Mouse (Mus musculus): ENCODE data around the gene Fkbp8. TPM values are rescaled to one million over a fixed set of nuclear protein-coding genes. Genes with fewer than 3 reads are reported as not detected.

The Fkbp8 gene
- polyA plus RNA-seq, 1 experiment from 2014 or later = 313 TPM

DNA sequence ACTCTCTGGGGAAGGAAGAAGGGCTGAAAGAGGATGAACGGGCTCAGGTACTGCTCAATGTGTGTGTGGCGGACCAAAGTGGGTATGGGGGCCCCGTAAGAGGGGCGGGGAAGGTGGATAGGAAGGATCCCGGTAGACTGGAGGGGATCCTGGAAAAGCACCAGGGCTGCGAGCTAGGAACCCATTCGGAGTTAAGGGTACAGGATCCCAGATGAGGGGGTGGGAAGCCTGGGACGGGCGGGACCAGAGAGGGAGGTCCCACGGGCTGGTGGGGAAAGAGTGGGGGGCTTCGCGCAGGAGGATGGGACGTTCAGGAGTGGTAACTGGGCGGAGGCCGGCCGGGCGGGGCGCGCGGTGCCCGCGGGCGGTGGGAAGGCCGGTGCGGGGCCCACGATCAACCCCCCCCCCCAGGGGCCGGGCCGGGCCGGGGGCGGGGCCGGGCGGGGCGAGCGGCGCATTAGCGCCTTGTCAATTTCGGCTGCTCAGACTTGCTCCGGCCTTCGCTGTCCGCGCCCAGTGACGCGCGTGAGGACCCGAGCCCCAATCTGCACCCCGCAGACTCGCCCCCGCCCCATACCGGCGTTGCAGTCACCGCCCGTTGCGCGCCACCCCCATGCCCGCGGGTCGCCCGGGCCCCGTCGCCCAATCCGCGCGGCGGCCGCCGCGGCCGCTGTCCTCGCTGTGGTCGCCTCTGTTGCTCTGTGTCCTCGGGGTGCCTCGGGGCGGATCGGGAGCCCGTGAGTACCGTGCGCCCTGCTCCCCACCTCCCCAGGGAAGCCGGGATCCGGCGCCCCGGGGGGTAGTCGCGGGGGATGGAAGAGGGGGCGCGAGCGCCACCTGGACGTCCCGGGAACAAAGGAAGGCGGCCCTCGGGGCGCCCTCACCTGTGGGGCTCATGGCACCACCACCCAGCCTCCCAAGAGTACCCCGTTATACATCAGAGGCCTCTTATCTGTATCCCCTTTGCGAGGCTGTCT, 34.6 kb upstream of the Fkbp8 start, which contains the start of gene Crlf1:
Crlf1 (plus strand) TSS at position 495 of the 977 bp plus-strand sequence.
- peak within 1 kb of the TSS; percentile 63 for H3K9ac ChIP-seq
- WGBS = under 1% methylated on average over 53 of the region's 93 CpGs
- peak within 1 kb of the TSS; percentile 97 for H3K27ac ChIP-seq
- H3K4me1 ChIP-seq = peaks cover 68% of the 10 kb centered on the region
- H3K9me3 ChIP-seq = no peaks in the 10 kb centered on the region
- ATAC-seq (ENCODE audit: borderline replicate concordance, extremely low read depth, low FRiP score, low TSS enrichment) = peak; percentile 16; the same call in 1 of the 2 replicates
- H3K4me2 ChIP-seq = peak within 1 kb of the TSS; percentile 82
- H3K4me3 ChIP-seq = peak within 1 kb of the TSS; percentile 54
- no peaks in the 10 kb centered on the region for H3K36me3 ChIP-seq
- H3K27me3 ChIP-seq = peaks cover 97% of the 10 kb centered on the region

DNA sequence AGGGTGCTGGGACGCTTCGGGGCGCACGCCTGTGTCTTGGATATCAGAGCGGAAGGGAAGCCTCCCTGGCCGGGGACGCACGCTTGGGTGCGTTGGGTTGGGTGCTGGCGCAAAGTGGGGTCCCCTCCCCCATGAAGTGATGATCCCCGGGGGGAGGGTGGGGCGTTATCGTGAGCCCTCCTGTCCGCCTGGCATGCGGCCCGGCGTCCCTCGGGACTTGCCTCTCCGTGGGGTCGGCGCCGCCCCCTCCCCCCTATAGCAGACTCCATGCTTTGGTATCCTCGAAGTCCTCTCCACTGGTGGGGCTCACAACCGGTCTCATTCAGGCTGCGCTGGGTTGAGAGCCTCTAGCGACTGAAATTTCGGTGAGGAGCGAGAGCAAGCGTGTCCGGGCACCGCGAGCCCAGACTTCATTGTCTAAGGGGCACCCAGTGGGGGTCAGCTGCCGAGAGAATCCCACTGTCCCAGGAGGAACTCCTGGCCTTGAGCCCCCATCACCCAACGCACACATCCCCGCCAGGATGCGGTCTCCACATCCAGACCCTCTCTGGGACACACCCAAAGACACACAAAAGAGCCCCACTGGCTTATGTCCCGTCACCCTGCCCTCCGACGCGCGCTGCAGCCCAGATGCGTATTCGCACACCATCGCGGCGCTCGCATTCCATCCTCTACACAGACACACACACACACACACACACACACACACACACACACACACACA, 33.7 kb upstream of the Fkbp8 start:
- ATAC-seq (ENCODE audit: borderline replicate concordance, extremely low read depth, low FRiP score, low TSS enrichment) = no peak
- H3K9ac ChIP-seq = peak overlapping the region; percentile 63
- H3K4me2 ChIP-seq = peak overlapping the region; percentile 82
- H3K36me3 ChIP-seq = no peaks in the 10 kb centered on the region
- peaks cover 97% of the 10 kb centered on the region for H3K27me3 ChIP-seq
- H3K27ac ChIP-seq = peak overlapping the region; percentile 97
- H3K9me3 ChIP-seq = no peaks in the 10 kb centered on the region
- peaks cover 59% of the 10 kb centered on the region for H3K4me1 ChIP-seq
- WGBS = under 1% methylated on average over 44 of the region's 47 CpGs
- peak overlapping the region; percentile 54 for H3K4me3 ChIP-seq

DNA sequence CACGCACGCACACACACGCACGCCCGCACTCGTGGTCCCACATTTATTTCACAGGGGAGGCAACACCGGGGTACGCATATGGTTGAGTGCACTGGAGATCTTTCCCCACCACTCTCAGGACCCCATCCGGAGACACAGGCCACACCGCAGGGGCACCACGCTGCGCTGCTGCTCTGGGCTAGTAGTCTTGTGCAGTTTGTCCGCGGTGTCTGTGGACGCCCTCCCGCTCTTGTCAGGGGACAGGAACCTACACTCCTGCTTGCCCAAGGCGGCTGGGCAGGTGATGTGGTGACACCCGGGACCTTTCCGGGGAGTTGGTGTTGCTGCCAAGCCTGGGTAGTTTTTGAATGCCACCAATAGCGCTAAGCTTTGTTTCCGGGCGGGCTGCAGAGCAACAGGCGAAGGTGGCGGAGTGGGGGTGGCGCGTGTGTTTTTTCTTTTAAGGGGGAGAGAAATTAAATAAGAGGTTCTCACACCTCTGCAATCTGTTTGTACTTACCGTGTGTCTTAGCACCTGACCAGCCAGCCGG, 33.0 kb upstream of the Fkbp8 start:
- peak overlapping the region; percentile 54 for H3K4me3 ChIP-seq
- no peaks in the 10 kb centered on the region for H3K36me3 ChIP-seq
- peak overlapping the region; percentile 82 for H3K4me2 ChIP-seq
- no peak for ATAC-seq (ENCODE audit: borderline replicate concordance, extremely low read depth, low FRiP score, low TSS enrichment)
- WGBS = 1% methylated on average over 27 of the region's 28 CpGs
- peak overlapping the region; percentile 41 for H3K9ac ChIP-seq
- H3K27me3 ChIP-seq = peaks cover 95% of the 10 kb centered on the region
- 0 out of 2 replicates have a peak overlapping the region, but pooled peaks have one; percentile 21 for H3K27ac ChIP-seq
- no peaks in the 10 kb centered on the region for H3K9me3 ChIP-seq
- peaks cover 53% of the 10 kb centered on the region for H3K4me1 ChIP-seq

DNA sequence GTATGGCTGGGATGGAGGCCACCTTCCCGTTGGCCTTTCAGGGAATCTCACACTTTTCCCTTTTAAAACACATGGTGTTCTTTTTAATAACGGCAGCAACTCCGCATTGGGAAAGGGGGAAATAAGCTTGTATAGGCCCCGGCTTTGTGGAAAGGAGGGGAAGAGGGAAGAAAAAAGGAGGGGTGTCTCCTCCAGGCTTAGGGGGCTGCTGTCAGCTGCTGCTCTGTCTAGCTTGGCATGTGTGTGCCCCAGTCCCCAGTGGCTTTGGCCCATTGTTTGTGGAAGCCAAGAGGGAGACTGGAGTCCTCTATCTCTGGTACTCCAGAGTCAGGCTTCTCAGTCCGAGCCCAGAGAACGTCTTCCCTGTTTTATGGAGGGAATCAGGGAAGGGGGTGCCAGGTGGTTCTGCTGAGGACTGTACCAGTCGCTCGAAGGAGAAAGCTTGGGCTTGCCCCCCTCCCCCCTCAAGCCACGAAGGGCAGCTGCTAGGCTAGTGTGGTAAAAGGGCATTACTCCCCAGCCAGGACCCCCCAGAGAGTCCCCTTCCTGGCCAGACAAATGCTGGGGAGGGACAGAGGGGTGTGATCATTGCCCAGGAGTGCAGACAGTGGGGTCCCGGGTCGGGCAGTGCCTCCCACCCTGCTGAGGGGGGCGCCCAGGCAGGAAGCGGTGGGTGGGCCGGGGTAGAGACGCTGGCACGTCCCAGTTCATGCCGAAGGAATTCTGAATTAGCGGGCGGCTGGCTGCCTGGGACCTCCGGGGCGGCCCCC, 32.3 kb upstream of the Fkbp8 start:
- Histone ChIP-seq H3K4me1 (peaks cover 50% of the 10 kb centered on the region), H3K9me3 (no peaks in the 10 kb centered on the region), H3K27ac (no peak overlapping the region), H3K27me3 (peaks cover 93% of the 10 kb centered on the region), H3K4me2 (peak overlapping the region; percentile 82), H3K9ac (peak overlapping the region; percentile 41), H3K36me3 (no peaks in the 10 kb centered on the region), H3K4me3 (peak overlapping the region; percentile 54)
- 5% methylated on average over 21 of the region's 21 CpGs for WGBS
- no peak for ATAC-seq (ENCODE audit: borderline replicate concordance, extremely low read depth, low FRiP score, low TSS enrichment)

DNA sequence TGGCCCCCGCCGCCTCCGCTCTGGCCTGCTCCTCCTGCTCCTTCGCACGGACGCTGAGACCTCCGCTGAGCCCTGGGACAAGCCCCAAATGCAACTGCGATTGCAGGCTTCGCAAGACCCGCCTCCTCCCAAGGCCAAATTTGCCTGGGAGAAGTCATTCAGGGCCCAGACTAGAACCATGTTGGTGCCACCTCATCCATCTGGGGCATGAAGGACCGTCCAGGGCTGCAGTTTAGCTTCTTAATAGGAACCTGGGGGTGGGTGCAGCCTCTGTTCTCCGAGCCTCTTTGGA, 31.8 kb upstream of the Fkbp8 start:
- Histone ChIP-seq H3K4me1 (peaks cover 50% of the 10 kb centered on the region), H3K27me3 (peaks cover 93% of the 10 kb centered on the region), H3K9me3 (no peaks in the 10 kb centered on the region), H3K4me2 (peak overlapping the region; percentile 82), H3K9ac (peak overlapping the region; percentile 41; the same call in 1 of the 2 replicates), H3K4me3 (peak overlapping the region; percentile 54), H3K27ac (no peak overlapping the region), H3K36me3 (no peaks in the 10 kb centered on the region)
- no peak for ATAC-seq (ENCODE audit: borderline replicate concordance, extremely low read depth, low FRiP score, low TSS enrichment)
- 12% methylated on average over 12 of the region's 12 CpGs for WGBS

DNA sequence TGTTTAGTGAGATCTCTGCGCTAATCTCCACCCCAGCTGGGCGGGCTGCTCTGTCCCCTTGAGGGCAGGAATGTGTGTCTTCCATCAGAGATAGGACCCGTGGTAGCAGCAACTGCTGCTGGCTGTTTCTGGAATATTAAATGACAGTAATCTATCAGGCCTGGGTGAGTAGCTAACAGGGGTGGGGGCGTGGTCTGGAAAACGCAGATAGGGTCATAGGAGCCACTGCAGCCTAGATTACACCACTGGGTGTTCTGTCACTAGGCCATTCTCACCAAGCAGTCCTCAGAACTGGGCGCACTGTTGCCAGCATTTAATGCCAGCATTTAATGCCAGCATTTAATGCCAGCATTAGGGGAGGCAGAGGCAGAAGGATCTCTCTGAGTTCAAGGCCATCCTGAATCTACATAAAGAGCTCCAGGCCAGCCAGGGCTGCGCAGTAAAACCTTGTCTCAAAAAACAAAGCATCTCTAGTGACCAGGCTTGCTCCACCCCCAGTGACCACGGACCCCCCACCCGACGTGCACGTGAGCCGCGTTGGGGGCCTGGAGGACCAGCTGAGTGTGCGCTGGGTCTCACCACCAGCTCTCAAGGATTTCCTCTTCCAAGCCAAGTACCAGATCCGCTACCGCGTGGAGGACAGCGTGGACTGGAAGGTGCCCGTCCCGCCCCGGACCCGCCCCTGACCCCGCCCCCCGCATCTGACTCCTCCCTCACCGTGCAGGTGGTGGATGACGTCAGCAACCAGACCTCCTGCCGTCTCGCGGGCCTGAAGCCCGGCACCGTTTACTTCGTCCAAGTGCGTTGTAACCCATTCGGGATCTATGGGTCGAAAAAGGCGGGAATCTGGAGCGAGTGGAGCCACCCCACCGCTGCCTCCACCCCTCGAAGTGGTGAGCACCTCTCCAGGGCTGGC, 26.9 kb upstream of the Fkbp8 start:
- ATAC-seq (ENCODE audit: borderline replicate concordance, extremely low read depth, low FRiP score, low TSS enrichment) = no peak
- Histone ChIP-seq H3K36me3 (no peaks in the 10 kb centered on the region), H3K4me1 (peaks cover 59% of the 10 kb centered on the region), H3K27ac (no peak overlapping the region), H3K4me3 (0 out of 2 replicates have a peak overlapping the region, but pooled peaks have one; percentile 6), H3K4me2 (peak overlapping the region; percentile 33), H3K9me3 (no peaks in the 10 kb centered on the region), H3K27me3 (peaks cover 66% of the 10 kb centered on the region), H3K9ac (no peak overlapping the region)
- WGBS = 8% methylated on average over 39 of the region's 39 CpGs

DNA sequence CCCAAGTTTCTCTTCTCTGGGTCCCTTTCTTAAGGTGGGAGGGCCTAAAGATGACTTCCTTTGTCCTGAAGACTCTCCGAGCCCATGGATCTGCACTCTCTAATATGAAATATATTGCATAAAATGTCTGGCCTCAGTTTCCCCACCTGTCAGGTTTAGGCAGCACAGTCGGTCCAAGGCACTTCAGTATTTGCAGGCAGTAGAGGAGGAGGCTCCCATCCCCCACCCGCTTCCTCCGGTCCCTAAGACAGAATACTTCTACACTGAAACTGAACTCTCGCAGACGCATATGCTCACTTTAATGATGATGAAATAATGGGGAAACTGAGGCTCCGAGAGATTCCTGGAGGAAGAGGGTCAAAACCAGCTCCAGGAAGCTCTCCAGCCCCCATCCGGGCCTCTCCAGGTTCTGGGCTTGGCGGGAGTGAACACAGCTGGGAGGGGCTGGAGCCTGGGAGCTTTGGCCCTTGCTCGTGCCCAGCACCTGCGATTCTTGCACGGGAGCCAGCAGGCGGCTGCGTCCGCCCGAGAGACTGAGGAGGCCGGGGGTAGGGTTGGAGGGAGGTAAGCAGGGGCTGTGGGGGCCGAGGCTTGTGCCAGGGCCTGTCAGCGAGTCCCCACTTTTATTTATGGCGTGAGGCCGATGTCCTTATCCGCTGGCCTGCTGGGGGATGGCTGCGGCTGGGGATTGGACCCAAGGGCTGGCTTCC, 25.5 kb upstream of the Fkbp8 start:
- H3K4me1 ChIP-seq = peaks cover 63% of the 10 kb centered on the region
- peaks cover 53% of the 10 kb centered on the region for H3K27me3 ChIP-seq
- H3K36me3 ChIP-seq = peaks cover 3% of the 10 kb centered on the region; the same call in 1 of the 2 replicates
- H3K4me2 ChIP-seq = no peak overlapping the region
- no peak overlapping the region for H3K27ac ChIP-seq
- 18% methylated on average over 23 of the region's 23 CpGs for WGBS
- ATAC-seq (ENCODE audit: borderline replicate concordance, extremely low read depth, low FRiP score, low TSS enrichment) = no peak
- no peaks in the 10 kb centered on the region for H3K9me3 ChIP-seq
- no peak overlapping the region for H3K4me3 ChIP-seq
- H3K9ac ChIP-seq = no peak overlapping the region

DNA sequence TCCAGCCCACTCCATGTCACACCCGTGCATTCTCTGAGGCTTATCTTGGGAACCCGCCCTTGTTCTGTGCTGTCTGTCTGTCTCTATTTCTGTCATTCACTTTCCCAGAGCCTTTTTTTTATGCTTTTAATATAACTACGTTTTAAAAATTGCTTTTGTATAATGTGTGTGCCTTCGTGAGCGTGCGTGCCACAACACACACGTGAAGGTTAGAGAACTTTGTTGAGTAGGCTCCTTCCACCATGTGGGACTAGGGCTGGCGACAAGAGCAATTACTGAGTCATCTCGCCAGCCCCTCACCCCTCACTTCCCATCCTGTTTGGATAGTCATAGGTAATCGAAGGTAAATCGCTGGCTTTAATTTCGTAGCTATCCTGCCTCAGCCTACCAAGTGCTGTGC, 25.0 kb upstream of the Fkbp8 start:
- 39% methylated on average over 12 of the region's 12 CpGs for WGBS
- no peak overlapping the region for H3K4me2 ChIP-seq

DNA sequence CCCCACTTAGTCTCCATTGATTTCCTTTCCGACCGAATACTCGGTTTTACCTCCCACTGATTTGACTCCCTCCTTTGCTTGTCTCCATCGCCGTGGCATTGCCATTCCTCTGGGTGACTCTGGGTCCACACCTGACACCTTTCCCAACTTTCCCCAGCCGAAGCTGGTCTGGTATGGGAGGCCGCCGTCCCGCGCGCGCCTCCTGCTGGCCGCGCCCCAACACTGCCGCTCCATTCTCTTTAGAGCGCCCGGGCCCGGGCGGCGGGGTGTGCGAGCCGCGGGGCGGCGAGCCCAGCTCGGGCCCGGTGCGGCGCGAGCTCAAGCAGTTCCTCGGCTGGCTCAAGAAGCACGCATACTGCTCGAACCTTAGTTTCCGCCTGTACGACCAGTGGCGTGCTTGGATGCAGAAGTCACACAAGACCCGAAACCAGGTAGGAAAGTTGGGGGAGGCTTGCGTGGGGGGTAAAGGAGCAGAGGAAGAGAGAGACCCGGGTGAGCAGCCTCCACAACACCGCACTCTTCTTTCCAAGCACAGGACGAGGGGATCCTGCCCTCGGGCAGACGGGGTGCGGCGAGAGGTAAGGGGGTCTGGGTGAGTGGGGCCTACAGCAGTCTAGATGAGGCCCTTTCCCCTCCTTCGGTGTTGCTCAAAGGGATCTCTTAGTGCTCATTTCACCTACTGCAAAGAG, 24.3 kb upstream of the Fkbp8 start:
- Histone ChIP-seq H3K4me1 (peaks cover 71% of the 10 kb centered on the region), H3K9ac (no peak overlapping the region), H3K4me3 (no peak overlapping the region; the same call in 1 of the 2 replicates), H3K4me2 (no peak overlapping the region), H3K9me3 (no peaks in the 10 kb centered on the region), H3K27me3 (peaks cover 44% of the 10 kb centered on the region), H3K36me3 (peaks cover 14% of the 10 kb centered on the region), H3K27ac (no peak overlapping the region; the same call in 1 of the 2 replicates)
- 15% methylated on average over 46 of the region's 46 CpGs for WGBS
- ATAC-seq (ENCODE audit: borderline replicate concordance, extremely low read depth, low FRiP score, low TSS enrichment) = no peak

More for the DNA sequence above, 25.0 kb upstream of the Fkbp8 start:
- ATAC-seq (ENCODE audit: borderline replicate concordance, extremely low read depth, low FRiP score, low TSS enrichment) = no peak
- H3K27me3 ChIP-seq = peaks cover 47% of the 10 kb centered on the region
- H3K27ac ChIP-seq = no peak overlapping the region; the same call in 1 of the 2 replicates
- peaks cover 8% of the 10 kb centered on the region for H3K36me3 ChIP-seq
- no peaks in the 10 kb centered on the region for H3K9me3 ChIP-seq
- no peak overlapping the region for H3K4me3 ChIP-seq
- H3K4me1 ChIP-seq = peaks cover 67% of the 10 kb centered on the region
- no peak overlapping the region for H3K9ac ChIP-seq
